Mouse (Mus musculus): ENCODE results near the gene Agl.

DNA sequence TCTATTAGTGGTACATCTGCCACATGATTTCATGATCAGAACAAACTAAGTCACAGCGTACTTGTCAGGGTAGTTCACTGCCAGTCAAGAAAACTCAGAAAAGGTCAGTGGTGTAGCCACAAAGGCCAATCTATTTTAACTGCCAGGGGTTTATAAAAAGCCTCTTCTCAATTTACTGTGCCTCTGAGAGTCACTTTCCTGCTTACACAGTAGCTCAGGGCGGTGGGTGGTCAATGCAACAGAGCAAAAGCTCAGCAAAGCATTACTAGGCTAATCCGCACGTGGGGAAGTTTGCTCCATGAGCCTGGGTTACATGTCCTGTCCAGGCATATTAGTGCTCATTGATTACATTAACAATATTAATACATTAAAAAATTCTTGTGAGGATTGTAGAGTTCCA, 8.0 kb upstream of the Agl start:
- TF ChIP-seq MYOG (IDR thresholded peaks at IDR 0.05; ENCODE audit: control insufficient read depth, extremely low read depth, insufficient read length): no peak
- no peak for TF ChIP-seq CTCF (IDR thresholded peaks at IDR 0.05; ENCODE audit: control insufficient read depth, insufficient read depth, insufficient read length)
- TF ChIP-seq MAX (IDR thresholded peaks at IDR 0.05): no peak
- no peak for TF ChIP-seq USF1 (IDR thresholded peaks at IDR 0.05; ENCODE audit: low read depth)
